Mouse (Mus musculus) lung, adult 2 months (tissue): Measurements from ENCODE around the gene C130026I21Rik.
"Not testable (repeated sequence)": the region's sequence is repeated elsewhere in the genome, so short reads cannot be mapped to it uniquely, and the experiment has no call there.

ENCODE experiments used
- CTCF ChIP-seq: fragments of 200-500 bp; IDR thresholded peaks from 2 replicates; pipeline ENCODE4 v1.5.1; 2011; ENCODE audit warnings: mild to moderate bottlenecking, low read length, control low read depth; ENCODE audit not compliant: insufficient read depth
- POLR2A ChIP-seq: fragments of 200-500 bp; IDR thresholded peaks from 2 replicates; pipeline ENCODE4 v1.6.1; 2011; ENCODE audit warnings: low read depth, mild to moderate bottlenecking, control low read depth, low read length, borderline replicate concordance; ENCODE audit errors: extremely low read depth

DNA sequence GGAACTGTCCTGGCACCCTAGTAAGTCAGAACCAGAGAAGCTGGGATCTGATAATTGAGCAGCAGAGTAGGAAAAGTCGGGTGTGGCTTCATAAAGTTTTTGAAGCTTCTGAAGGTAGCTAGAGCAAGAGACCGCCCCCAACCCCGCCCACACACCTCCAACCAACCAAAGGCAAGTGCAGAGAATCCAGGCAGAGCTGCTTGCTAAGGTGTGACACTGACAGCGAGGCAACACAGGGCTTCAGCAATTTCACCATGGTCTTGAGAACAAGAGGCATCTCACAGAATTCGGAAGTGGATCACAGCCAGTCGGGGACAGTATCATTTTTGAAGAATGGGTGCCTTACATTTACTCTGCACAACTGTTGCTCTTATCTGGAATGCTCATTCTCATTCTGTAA, at the start of gene C130026I21Rik:
- TF ChIP-seq POLR2A, CTCF: not testable (repeated sequence)
